Mouse (Mus musculus) spleen, adult 2 months (tissue): ENCODE data around the gene Ank2.

Experiments used
- CTCF ChIP-seq: fragments of 200-500 bp; IDR thresholded peaks from 2 replicates; pipeline ENCODE4 v1.5.1; 2011; ENCODE audit warnings: mild to moderate bottlenecking, inconsistent platforms; ENCODE audit not compliant: insufficient read depth, insufficient read length, insufficient replicate concordance; ENCODE audit errors: extremely low read depth
- POLR2A ChIP-seq: fragments of 200-500 bp; IDR thresholded peaks from 2 replicates; pipeline ENCODE4 v1.6.1; 2011; ENCODE audit warnings: low read depth, low read length, inconsistent platforms

- no peak for TF ChIP-seq POLR2A
- no peak for TF ChIP-seq CTCF
These were observed 167.6 kb downstream of the Ank2 start for GRCm38 (mm10) chr3:127331562-127331961.
